Mouse (Mus musculus): Measurements from ENCODE around the gene Pepd.

Pepd gene

DNA sequence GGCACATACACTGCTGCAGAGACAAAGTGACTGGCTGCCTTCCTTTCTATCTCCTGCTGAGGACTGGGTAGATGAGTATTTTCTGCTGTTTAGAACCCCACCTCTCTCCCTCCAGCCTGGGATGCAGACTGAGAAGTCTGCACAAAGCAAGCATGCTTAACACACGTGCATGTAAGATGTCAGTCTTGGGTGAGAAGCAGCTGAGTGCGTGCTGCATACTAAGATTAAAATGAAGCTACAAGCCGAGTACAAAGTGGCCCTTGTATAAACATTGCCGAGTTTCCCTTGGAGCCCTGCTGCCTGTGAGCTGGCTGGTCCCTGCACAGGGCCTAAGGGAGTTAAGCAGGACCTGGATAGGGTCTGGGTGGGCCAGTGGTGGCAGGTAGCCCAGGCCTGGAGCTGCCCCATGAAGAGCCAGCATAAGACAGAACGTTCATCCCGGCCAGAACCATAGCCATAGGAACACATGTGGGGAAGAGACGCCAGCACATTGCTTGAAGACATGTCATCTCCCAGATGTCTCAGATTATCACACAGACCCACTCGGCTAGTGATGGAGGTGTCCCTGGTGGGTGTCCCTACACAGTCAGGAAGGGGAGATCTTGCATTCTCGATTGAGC, 115.7 kb downstream of the Pepd start:
- no peak for ATAC-seq (ENCODE audit: low TSS enrichment)

DNA sequence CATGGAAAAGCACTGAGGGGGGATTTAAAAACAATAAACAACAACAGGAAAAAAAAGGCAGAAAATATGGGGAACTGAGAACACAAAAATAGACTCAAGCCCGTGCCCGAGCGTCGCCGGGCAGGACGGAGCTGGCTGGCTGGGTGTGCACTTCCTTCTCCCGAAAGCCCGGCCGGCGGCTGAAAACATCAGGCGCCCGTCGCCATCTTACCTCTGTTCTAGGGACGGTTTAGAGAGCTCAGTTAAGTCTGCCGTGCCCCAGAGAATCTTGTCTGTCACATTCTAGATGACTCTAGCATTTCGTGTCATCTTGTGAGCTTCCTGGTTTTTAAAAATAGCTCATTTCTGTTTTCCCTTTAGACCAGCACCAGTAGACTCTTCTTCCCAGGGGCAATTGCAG, 116.4 kb downstream of the Pepd start:
- ATAC-seq (ENCODE audit: low TSS enrichment), result no peak

- ATAC-seq (ENCODE audit: low TSS enrichment), result no peak
Measured at GRCm38 (mm10) chr7:35029228-35029627, 117.0 kb downstream of the Pepd start.

DNA sequence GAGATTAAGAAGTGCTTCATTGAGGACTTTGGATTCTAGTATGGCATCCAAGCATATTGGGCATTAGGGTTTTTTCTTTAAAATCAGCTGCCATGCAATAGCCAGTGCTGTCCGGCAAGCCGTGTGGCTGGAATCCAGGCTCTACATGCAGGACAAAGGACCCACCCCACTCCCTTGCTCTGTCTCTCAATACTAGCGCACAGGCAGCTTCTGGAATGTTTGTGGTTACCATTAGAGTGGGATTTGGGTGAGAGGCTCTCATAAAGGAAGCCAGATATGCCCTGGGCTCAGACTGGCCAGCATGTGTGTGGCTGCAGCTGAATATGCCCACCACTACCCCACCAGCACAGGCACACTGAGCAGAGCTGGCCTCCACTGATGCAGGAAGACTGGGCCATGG, 117.5 kb downstream of the Pepd start:
- ATAC-seq (ENCODE audit: low TSS enrichment), result no peak

GRCm38 (mm10) chr7:35030567-35030966, 118.4 kb downstream of the Pepd start:
- ATAC-seq (ENCODE audit: low TSS enrichment), result peak; percentile 39

DNA sequence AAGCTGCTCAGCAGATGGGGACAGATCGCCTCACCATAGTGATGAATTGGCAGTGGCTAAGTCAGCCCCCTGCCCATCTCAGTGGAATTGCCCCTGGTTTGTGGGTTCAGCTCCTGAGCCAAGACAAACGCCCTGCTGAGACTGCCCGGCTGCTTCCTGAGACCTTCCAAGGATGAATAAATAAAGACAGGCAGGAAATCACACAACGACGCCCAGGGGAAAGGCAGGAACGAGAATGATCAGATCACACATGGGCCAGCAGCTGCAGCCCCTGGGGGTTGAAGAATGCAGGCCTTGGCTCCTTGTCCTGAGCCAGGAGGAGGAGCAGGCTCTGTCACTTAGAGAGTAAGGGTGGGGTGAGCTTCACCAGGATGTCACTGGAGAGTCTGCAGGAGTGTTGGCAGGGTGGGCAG, 123.0 kb downstream of the Pepd start:
- no peak for ATAC-seq (ENCODE audit: low TSS enrichment)

- ATAC-seq (ENCODE audit: low TSS enrichment), result no peak
Measured at GRCm38 (mm10) chr7:35035565-35035964, 123.4 kb downstream of the Pepd start.

DNA sequence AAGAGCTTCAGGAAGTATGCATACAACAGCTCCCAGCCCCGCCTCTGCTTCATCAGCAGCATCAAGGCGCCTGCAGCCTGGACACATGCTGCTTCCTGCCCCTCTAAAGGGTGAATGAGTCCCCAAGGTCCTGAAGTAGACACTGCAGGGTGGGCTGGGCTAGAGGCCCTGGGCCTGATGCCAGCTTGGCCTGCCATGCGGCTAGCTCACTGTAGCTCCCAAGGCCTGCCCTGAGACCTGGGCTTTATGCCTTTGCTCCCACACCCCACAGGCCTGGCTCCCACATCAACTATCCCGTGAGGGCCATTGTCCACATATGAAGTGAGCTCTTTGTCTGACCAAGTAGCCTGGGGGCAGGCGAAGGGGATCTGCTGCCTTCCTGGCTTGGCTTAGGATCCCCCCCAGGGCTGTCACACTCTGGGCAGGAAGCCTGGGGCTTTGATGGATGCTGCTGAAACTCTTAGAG, 124.1 kb downstream of the Pepd start:
- ATAC-seq (ENCODE audit: low TSS enrichment), result peak; percentile 67

GRCm38 (mm10) chr7:35037408-35037807, 125.2 kb downstream of the Pepd start:
- ATAC-seq (ENCODE audit: low TSS enrichment), result no peak

GRCm38 (mm10) chr7:35040176-35040972, 128.2 kb downstream of the Pepd start:
- ATAC-seq (ENCODE audit: low TSS enrichment), result no peak

DNA sequence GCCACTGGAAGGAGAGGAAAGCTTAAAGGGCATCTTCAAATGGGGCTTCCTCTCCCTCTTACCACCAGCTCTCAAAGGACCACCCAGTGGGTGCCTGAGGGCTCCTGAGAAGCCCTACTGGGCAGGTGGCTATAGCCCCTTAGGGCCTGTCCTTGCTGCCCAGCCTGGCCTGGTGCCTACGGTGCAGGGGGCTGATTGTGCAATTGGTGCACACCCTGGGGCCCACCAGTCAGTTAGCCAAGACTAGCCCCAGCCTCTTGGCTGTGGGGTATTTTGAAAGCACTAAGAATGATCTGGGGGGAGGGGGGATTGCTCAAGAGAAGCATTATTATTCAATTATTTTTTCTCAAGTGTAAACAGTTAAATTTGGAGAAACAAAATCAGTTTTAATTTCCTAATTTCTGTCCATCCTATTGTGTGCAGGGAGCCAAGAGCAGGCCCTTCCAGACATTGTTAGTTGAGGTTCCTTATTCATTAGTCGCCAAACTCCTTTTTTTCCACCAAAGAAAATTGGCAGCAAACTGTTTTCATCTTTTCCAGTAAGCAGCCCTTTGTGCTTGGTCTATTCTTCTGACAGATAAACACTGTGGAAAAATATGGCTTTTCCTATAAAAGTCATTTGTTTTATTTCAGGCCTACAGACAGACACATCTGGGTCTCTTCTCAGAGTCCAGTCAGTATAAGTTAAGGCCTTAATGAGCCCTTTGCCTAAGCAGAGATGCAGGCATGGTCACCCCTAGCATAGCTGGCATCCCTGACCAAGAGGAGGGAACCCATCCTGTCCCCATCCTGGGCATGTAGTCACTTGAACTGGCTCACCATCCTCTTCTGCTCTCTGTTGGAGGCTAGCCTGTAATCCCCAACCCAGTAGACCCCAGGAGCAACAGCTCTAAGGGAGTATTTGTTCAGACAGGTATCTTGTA, 129.4 kb downstream of the Pepd start:
- ATAC-seq (ENCODE audit: low TSS enrichment), result no peak

GRCm38 (mm10) chr7:35042209-35042554, 130.0 kb downstream of the Pepd start:
- ATAC-seq (ENCODE audit: low TSS enrichment), result no peak

GRCm38 (mm10) chr7:35042759-35043217, 130.6 kb downstream of the Pepd start:
- ATAC-seq (ENCODE audit: low TSS enrichment), result peak; percentile 65

GRCm38 (mm10) chr7:35043266-35043817, 131.2 kb downstream of the Pepd start:
- no peak for ATAC-seq (ENCODE audit: low TSS enrichment)

DNA sequence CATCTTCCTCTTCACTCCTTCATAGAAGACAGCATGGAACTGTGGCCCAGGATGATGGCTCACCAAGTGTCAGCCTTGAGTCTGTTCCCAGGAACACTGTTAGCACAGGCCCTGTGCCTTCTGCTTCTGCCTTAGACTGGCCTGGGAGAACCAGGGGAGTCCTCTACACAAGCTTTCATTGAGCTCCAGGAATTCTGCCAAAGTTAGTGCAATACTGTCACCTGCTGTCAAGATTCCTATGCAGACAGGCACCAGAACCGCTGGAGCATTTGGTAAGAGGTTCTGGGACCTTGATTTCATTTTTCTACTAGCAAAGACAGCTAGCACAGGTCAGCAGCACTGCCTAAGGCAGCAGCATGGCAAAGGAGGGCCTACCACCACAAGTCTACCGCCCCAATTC, 132.5 kb downstream of the Pepd start:
- no peak for ATAC-seq (ENCODE audit: low TSS enrichment)

DNA sequence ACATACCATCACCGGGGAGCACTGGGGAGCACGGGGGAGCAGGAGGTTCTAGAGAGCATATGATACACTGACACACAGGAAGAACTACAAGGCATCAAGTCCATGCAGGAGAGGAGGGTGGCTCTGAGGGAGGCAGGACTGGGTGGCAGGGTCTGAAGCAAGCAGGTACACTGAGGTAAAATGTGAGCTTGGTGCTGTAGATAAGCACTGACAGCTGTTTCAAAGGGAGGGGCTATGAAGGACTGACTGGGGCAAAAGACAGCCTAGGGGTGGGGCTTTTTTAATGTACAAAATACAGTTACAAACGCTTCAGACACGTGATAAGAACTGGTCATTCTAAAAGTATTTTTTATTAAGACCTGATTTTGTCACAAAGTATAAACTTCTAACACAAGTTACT, 133.9 kb downstream of the Pepd start:
- ATAC-seq (ENCODE audit: low TSS enrichment), result no peak

DNA sequence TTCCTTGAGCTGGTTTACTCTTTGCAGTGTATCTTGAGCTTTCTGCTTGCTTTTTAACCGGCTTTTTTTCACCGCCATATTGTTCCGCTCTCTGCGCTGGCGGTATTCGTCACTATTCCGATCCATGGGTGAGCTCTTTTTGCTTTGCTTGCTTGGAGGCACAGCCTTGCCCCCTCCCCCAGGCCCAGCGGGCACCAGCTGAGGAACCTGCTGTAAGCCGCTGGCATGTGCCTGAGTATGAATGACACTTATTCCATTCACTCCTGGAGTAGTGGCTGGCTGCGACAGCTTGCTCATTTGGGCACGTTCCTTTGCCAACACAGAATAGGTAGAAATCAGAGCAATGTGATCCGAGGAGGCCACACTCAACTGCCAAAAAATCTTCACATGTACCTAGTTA, 138.4 kb downstream of the Pepd start:
- no peak for ATAC-seq (ENCODE audit: low TSS enrichment)

DNA sequence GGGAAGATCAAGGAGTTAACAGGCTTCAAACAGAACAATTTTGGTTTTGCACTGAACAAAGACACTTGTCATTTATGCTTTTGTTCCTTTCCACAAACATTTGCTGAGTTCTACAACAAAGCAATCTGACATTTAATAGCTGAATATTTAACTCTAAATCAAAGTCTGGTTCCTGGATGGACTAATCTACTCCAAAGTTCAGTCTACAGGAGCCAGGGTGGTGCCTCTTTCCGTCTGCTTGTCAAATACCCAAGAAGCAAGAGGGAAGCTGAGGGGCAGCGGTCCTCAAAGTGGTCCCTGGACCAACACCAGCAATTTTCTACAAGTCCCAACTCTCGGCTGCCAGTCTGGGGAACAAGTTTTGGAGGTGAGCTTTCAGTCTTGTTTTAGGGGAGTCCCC, 141.0 kb downstream of the Pepd start:
- no peak for ATAC-seq (ENCODE audit: low TSS enrichment)

DNA sequence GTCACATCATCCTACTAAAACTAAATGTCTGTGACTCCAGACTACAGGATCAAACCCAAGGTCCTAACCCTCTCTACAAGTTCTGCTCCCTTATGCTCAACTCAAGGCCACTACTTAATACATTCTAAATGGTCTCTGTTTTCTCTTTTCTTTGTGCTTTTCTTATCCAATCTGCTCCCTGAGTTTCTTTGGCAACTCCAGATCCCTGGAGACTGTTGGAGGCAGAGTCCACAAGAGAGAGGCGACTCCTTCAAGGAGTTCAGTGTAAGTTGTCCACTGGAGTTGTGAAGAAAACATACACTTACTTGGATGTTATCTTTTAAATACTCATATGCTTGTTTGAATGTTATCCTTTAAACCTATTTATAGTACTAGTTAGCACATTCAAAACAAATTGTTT, 142.1 kb downstream of the Pepd start:
- no peak for ATAC-seq (ENCODE audit: low TSS enrichment)

DNA sequence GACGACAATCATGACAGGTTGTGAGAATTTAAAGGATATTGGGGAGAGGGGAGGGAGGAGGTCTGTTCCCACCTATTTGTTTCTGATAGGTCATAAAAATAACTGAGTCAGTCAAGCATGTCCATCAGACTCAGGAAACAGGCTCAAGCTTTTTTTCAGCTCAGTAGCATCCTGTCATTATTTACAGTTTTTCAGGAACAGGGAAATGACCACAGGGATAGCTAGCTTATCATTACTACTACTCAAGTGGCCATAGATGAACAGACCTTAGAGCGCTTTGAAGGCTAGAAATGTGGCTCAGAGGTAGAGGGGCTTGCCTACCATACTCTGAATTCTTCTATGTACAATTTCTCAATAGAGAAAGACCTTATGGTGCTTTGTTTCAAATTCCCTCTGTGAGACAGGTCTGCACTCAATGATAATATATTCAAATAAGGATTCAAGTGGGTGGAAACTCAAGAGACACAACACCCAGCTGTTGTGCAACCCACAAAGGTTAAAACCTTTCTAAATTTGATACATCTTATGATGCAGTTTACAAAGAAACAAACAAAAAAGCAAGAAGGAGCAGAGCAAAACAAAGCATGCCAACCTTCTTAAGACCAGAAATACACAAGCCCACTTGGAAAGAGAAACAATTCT, 142.9 kb downstream of the Pepd start:
- ATAC-seq (ENCODE audit: low TSS enrichment), result no peak

- peak; percentile 71 for ATAC-seq (ENCODE audit: low TSS enrichment)
Measured at GRCm38 (mm10) chr7:35055619-35056435, 143.6 kb downstream of the Pepd start.

Data from frontal cortex, adult (tissue).